Mouse (Mus musculus) splenic B cell, adult 2 months (primary cell): ENCODE results near the gene Erf.

Source experiments
- DNase-seq: peaks from one replicate; pipeline ENCODE4 v3.0.0-alpha.2; 2011; ENCODE audit warnings: low read depth, low spot score
- H3K27me3 ChIP-seq: 2 replicates; pipeline ENCODE4 v1.6.1; 2012; ENCODE audit warnings: mild to moderate bottlenecking, low read length, moderate library complexity, mixed read lengths; ENCODE audit not compliant: control insufficient read depth, poor library complexity, insufficient read depth, severe bottlenecking
- H3K36me3 ChIP-seq: 2 replicates; pipeline ENCODE4 v1.6.1; 2012; ENCODE audit warnings: mild to moderate bottlenecking, low read length, moderate library complexity, mixed read lengths; ENCODE audit not compliant: control insufficient read depth, poor library complexity, insufficient read depth, severe bottlenecking

Gene Erf

GRCm38 (mm10) chr7:25275555-25276298 lies 25.2 kb upstream of the Erf start:
- no peaks in the 10 kb centered on the region for H3K27me3 ChIP-seq
- peaks cover 3% of the 10 kb centered on the region for H3K36me3 ChIP-seq
- no peak for DNase-seq

GRCm38 (mm10) chr7:25274996-25275395 lies 24.4 kb upstream of the Erf start:
- no peak for DNase-seq
- Histone ChIP-seq H3K36me3 (peaks cover 3% of the 10 kb centered on the region), H3K27me3 (no peaks in the 10 kb centered on the region)

- Histone ChIP-seq H3K36me3 (peaks cover 3% of the 10 kb centered on the region), H3K27me3 (no peaks in the 10 kb centered on the region)
- DNase-seq = no peak
Observed at GRCm38 (mm10) chr7:25274571-25274970, 24.0 kb upstream of the Erf start.

- no peaks in the 10 kb centered on the region for H3K27me3 ChIP-seq
- H3K36me3 ChIP-seq = peaks cover 3% of the 10 kb centered on the region
- DNase-seq = no peak
Observed at GRCm38 (mm10) chr7:25273259-25274241, 23.0 kb upstream of the Erf start.

GRCm38 (mm10) chr7:25272445-25273258 lies 22.1 kb upstream of the Erf start:
- DNase-seq = no peak
- Histone ChIP-seq H3K36me3 (peaks cover 3% of the 10 kb centered on the region), H3K27me3 (no peaks in the 10 kb centered on the region)

- Histone ChIP-seq H3K27me3 (no peaks in the 10 kb centered on the region), H3K36me3 (peaks cover 3% of the 10 kb centered on the region)
- no peak for DNase-seq
Observed at GRCm38 (mm10) chr7:25271651-25272444, 21.3 kb upstream of the Erf start.

- Histone ChIP-seq H3K27me3 (no peaks in the 10 kb centered on the region), H3K36me3 (peaks cover 3% of the 10 kb centered on the region)
- no peak for DNase-seq
Observed at GRCm38 (mm10) chr7:25270652-25271633, 20.4 kb upstream of the Erf start.

- DNase-seq = peak; percentile 69
- H3K27me3 ChIP-seq = no peaks in the 10 kb centered on the region
- H3K36me3 ChIP-seq = peaks cover 3% of the 10 kb centered on the region
Observed at GRCm38 (mm10) chr7:25269545-25270271, 19.1 kb upstream of the Erf start.

- H3K36me3 ChIP-seq = peaks cover 3% of the 10 kb centered on the region
- H3K27me3 ChIP-seq = no peaks in the 10 kb centered on the region
- DNase-seq = peak; percentile 29
Observed at GRCm38 (mm10) chr7:25269029-25269428, 18.5 kb upstream of the Erf start.

- no peak for DNase-seq
- H3K36me3 ChIP-seq = peaks cover 3% of the 10 kb centered on the region
- H3K27me3 ChIP-seq = no peaks in the 10 kb centered on the region
Observed at GRCm38 (mm10) chr7:25268588-25268987, 18.0 kb upstream of the Erf start.

- peaks cover 3% of the 10 kb centered on the region for H3K36me3 ChIP-seq
- H3K27me3 ChIP-seq = no peaks in the 10 kb centered on the region
- DNase-seq = peak; percentile 100
Observed at GRCm38 (mm10) chr7:25267751-25268463, 17.3 kb upstream of the Erf start.

- Histone ChIP-seq H3K27me3 (no peaks in the 10 kb centered on the region), H3K36me3 (no peaks in the 10 kb centered on the region)
- peak; percentile 100 for DNase-seq
Observed at GRCm38 (mm10) chr7:25267301-25267750, 16.8 kb upstream of the Erf start, which contains the start of gene Cic. Gene Cic, plus strand, starts transcription at chr7:25267704.
